Mouse (Mus musculus) liver, embryonic 15.5 days (tissue): Measurements from ENCODE around the gene Olfr544. TPM values are rescaled to one million over a fixed set of nuclear protein-coding genes. Genes with fewer than 3 reads are reported as not detected.

ENCODE experiments used
- ATAC-seq: fragments of 200-750 bp; cut with Nextera tagmentation; 2 replicates; pipeline ENCODE4 v1.8.0; 2017; ENCODE audit warnings: moderate number of reproducible peaks, mild to moderate bottlenecking, moderate library complexity; ENCODE audit not compliant: insufficient read depth
- H3K27ac ChIP-seq: fragments of 300-500 bp; sonication (generic); replicated peaks from 2 replicates; pipeline ENCODE4 v1.5.1; 2015; ENCODE audit warnings: mild to moderate bottlenecking, inconsistent platforms
- H3K27me3 ChIP-seq: fragments of 300-500 bp; sonication (generic); 2 replicates; pipeline ENCODE4 v1.6.1; 2015; ENCODE audit warnings: mild to moderate bottlenecking, inconsistent platforms
- H3K36me3 ChIP-seq: fragments of 300-500 bp; sonication (generic); replicated peaks from 2 replicates; pipeline ENCODE4 v1.6.1; 2015; ENCODE audit warnings: moderate library complexity, mild to moderate bottlenecking, inconsistent platforms
- H3K4me1 ChIP-seq: fragments of 300-500 bp; sonication (generic); replicated peaks from 2 replicates; pipeline ENCODE4 v1.6.1; 2015; ENCODE audit warnings: inconsistent platforms
- H3K4me2 ChIP-seq: fragments of 300-500 bp; sonication (generic); 2 replicates; pipeline ENCODE4 v1.6.1; 2015; ENCODE audit warnings: moderate library complexity, mild to moderate bottlenecking, inconsistent platforms
- H3K4me3 ChIP-seq: fragments of 300-500 bp; sonication (generic); replicated peaks from 2 replicates; pipeline ENCODE4 v1.5.1; 2015; ENCODE audit warnings: mild to moderate bottlenecking, inconsistent platforms
- H3K9ac ChIP-seq: fragments of 300-500 bp; sonication (generic); 2 replicates; pipeline ENCODE4 v1.6.1; 2015; ENCODE audit warnings: moderate library complexity, mild to moderate bottlenecking, inconsistent platforms
- H3K9me3 ChIP-seq: fragments of 300-500 bp; sonication (generic); replicated peaks from 2 replicates; pipeline ENCODE4 v1.6.1; 2016; ENCODE audit warnings: inconsistent platforms
- WGBS: fragments of 180-500 bp; shearing (Covaris S2); methylation state at CpG from one replicate; pipeline ENCODE4 v1.1.7; 2015; ENCODE audit warnings: mixed read lengths; ENCODE audit not compliant: insufficient replicate concordance; 5-methylcytosine and 5-hydroxymethylcytosine counted together
- polyA plus RNA-seq: library from polyadenylated mRNA; unstranded; fragments of >200 nt; fragmentation: Nextera tagmentation; extraction: Ambion mirVana; gene quantifications from 2 replicates; pipeline ENCODE4 v1.2.1, GENCODE M21; 2015

The Olfr544 gene
- polyA plus RNA-seq, 1 experiment from 2014 or later, result 0.07 TPM

- Histone ChIP-seq H3K27me3 (no peaks in the 10 kb centered on the region), H3K9me3 (no peaks in the 10 kb centered on the region), H3K4me2 (no peak overlapping the region), H3K27ac (no peak overlapping the region), H3K9ac (no peak overlapping the region), H3K36me3 (0 out of 2 replicates have a peak, but pooled peaks cover 3% of the 10 kb centered on the region), H3K4me3 (no peak overlapping the region), H3K4me1 (no peaks in the 10 kb centered on the region)
- ATAC-seq, result no peak
- 65% methylated on average over 4 of the region's 4 CpGs for WGBS
These were observed 9.7 kb downstream of the Olfr544 start for GRCm38 (mm10) chr7:102478425-102478824.

GRCm38 (mm10) chr7:102477377-102477776, 10.7 kb downstream of the Olfr544 start:
- Histone ChIP-seq H3K4me3 (no peak overlapping the region), H3K4me1 (no peaks in the 10 kb centered on the region), H3K9me3 (no peaks in the 10 kb centered on the region), H3K27ac (no peak overlapping the region), H3K36me3 (0 out of 2 replicates have a peak, but pooled peaks cover 3% of the 10 kb centered on the region), H3K9ac (no peak overlapping the region), H3K4me2 (no peak overlapping the region), H3K27me3 (no peaks in the 10 kb centered on the region)
- 87% methylated on average over 11 of the region's 11 CpGs for WGBS
- ATAC-seq, result no peak

GRCm38 (mm10) chr7:102476601-102477000, 11.5 kb downstream of the Olfr544 start:
- H3K36me3 ChIP-seq, result 0 out of 2 replicates have a peak, but pooled peaks cover 3% of the 10 kb centered on the region
- 88% methylated on average over 5 of the region's 5 CpGs for WGBS
- H3K4me3 ChIP-seq, result no peak overlapping the region
- no peaks in the 10 kb centered on the region for H3K4me1 ChIP-seq
- no peak overlapping the region for H3K9ac ChIP-seq
- no peaks in the 10 kb centered on the region for H3K9me3 ChIP-seq
- ATAC-seq, result no peak
- H3K4me2 ChIP-seq, result no peak overlapping the region
- no peak overlapping the region for H3K27ac ChIP-seq
- no peaks in the 10 kb centered on the region for H3K27me3 ChIP-seq

- H3K9me3 ChIP-seq, result no peaks in the 10 kb centered on the region
These were observed 15.4 kb downstream of the Olfr544 start for GRCm38 (mm10) chr7:102472675-102473074.

GRCm38 (mm10) chr7:102467566-102467965, 20.5 kb downstream of the Olfr544 start:
- no peaks in the 10 kb centered on the region for H3K9me3 ChIP-seq
- H3K4me1 ChIP-seq, result no peaks in the 10 kb centered on the region
- ATAC-seq, result no peak
- no peaks in the 10 kb centered on the region for H3K27me3 ChIP-seq
- peaks cover 87% of the 10 kb centered on the region for H3K36me3 ChIP-seq
- H3K27ac ChIP-seq, result no peak overlapping the region
- H3K4me2 ChIP-seq, result no peak overlapping the region
- no peak overlapping the region for H3K4me3 ChIP-seq
- 85% methylated on average over 8 of the region's 8 CpGs for WGBS
- no peak overlapping the region for H3K9ac ChIP-seq

More at GRCm38 (mm10) chr7:102472675-102473074, 15.4 kb downstream of the Olfr544 start:
- H3K4me3 ChIP-seq, result no peak overlapping the region
- no peak overlapping the region for H3K9ac ChIP-seq
- H3K36me3 ChIP-seq, result peaks cover 39% of the 10 kb centered on the region
- no peak overlapping the region for H3K4me2 ChIP-seq
- no peaks in the 10 kb centered on the region for H3K4me1 ChIP-seq
- 61% methylated on average over 5 of the region's 5 CpGs for WGBS
- no peak for ATAC-seq
- H3K27me3 ChIP-seq, result no peaks in the 10 kb centered on the region
- H3K27ac ChIP-seq, result no peak overlapping the region

GRCm38 (mm10) chr7:102458618-102459380, 29.3 kb downstream of the Olfr544 start:
- Histone ChIP-seq H3K9ac (no peak overlapping the region), H3K27me3 (no peaks in the 10 kb centered on the region), H3K4me2 (no peak overlapping the region), H3K9me3 (no peaks in the 10 kb centered on the region), H3K36me3 (peaks cover 98% of the 10 kb centered on the region), H3K27ac (no peak overlapping the region), H3K4me3 (no peak overlapping the region), H3K4me1 (no peaks in the 10 kb centered on the region)
- WGBS, result 82% methylated on average over 5 of the region's 5 CpGs
- ATAC-seq, result no peak

- peaks cover 75% of the 10 kb centered on the region for H3K36me3 ChIP-seq
- no peak overlapping the region for H3K9ac ChIP-seq
- 89% methylated on average over 9 of the region's 9 CpGs for WGBS
- no peak overlapping the region for H3K4me3 ChIP-seq
- H3K27me3 ChIP-seq, result no peaks in the 10 kb centered on the region
- H3K4me1 ChIP-seq, result peaks cover 20% of the 10 kb centered on the region
- ATAC-seq, result no peak
- H3K4me2 ChIP-seq, result no peak overlapping the region; the same call in 1 of the 2 replicates
- H3K27ac ChIP-seq, result no peak overlapping the region
- H3K9me3 ChIP-seq, result no peaks in the 10 kb centered on the region
These were observed 41.7 kb downstream of the Olfr544 start for GRCm38 (mm10) chr7:102446438-102446837.

GRCm38 (mm10) chr7:102444301-102444700, 43.8 kb downstream of the Olfr544 start:
- 27% methylated on average over 2 of the region's 2 CpGs for WGBS
- Histone ChIP-seq H3K4me3 (peak overlapping the region; percentile 94), H3K4me2 (peak overlapping the region; percentile 81), H3K27ac (peak overlapping the region; percentile 94), H3K27me3 (0 out of 2 replicates have a peak, but pooled peaks cover 4% of the 10 kb centered on the region), H3K9me3 (no peaks in the 10 kb centered on the region), H3K4me1 (peaks cover 28% of the 10 kb centered on the region), H3K36me3 (peaks cover 54% of the 10 kb centered on the region), H3K9ac (peak overlapping the region; percentile 61)
- peak; percentile 69 for ATAC-seq

GRCm38 (mm10) chr7:102442432-102442831, 45.7 kb downstream of the Olfr544 start:
- ATAC-seq, result no peak
- peak overlapping the region; percentile 96 for H3K9ac ChIP-seq
- peak overlapping the region; percentile 94 for H3K4me3 ChIP-seq
- H3K27me3 ChIP-seq, result peaks cover 4% of the 10 kb centered on the region; the same call in 1 of the 2 replicates
- peak overlapping the region; percentile 81 for H3K4me2 ChIP-seq
- peak overlapping the region; percentile 94 for H3K27ac ChIP-seq
- peaks cover 28% of the 10 kb centered on the region for H3K4me1 ChIP-seq
- 1% methylated on average over 4 of the region's 4 CpGs for WGBS
- peaks cover 37% of the 10 kb centered on the region for H3K36me3 ChIP-seq
- H3K9me3 ChIP-seq, result no peaks in the 10 kb centered on the region

- Histone ChIP-seq H3K4me1 (peaks cover 28% of the 10 kb centered on the region), H3K36me3 (peaks cover 31% of the 10 kb centered on the region), H3K9ac (peak within 1 kb of the TSS; percentile 96), H3K27me3 (peaks cover 4% of the 10 kb centered on the region; the same call in 1 of the 2 replicates), H3K27ac (peak within 1 kb of the TSS; percentile 94), H3K4me2 (peak within 1 kb of the TSS; percentile 81), H3K4me3 (peak within 1 kb of the TSS; percentile 94), H3K9me3 (no peaks in the 10 kb centered on the region)
- WGBS, result under 1% methylated on average over 56 of the region's 56 CpGs
- peak; percentile 92 for ATAC-seq
These were observed 46.3 kb downstream of the Olfr544 start, which contains the start of gene Rrm1 for GRCm38 (mm10) chr7:102441657-102442391. Gene Rrm1, plus strand, starts transcription at chr7:102441695.
